Mouse (Mus musculus): ENCODE data around the gene Slc37a3. TPM values are rescaled to one million over a fixed set of nuclear protein-coding genes. Genes with fewer than 3 reads are reported as not detected.
A peak's percentile ranks its signal among the peaks of the same experiment; 100 is the strongest.
"Not testable (repeated sequence)": the region's sequence is repeated elsewhere in the genome, so short reads cannot be mapped to it uniquely, and the experiment has no call there.

Gene Slc37a3
- polyA plus RNA-seq, 1 experiment = 13.2 TPM

DNA sequence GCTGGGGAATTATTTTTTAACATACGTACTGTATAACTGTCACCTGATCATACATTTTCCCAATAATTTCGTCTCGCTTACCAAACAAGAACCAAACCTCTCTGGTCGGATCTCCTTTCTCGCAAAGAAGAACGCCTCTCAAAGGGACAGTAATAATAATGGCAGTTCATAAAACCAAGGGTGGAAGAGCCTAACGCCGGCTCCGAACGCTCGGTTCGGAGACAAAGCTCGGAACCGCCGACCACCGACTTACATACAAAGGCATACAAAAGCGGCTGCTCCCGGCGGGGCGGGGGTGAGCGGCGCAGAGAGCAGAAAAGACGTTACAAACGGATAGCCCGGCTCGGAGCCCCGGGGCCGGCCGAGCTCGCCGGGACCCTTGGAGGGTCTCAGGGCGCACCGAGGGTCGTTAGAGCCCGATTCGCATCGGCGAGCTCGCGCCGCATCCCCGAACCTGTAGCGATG is 41.9 kb upstream of the Slc37a3 start:
- Histone ChIP-seq H3K27ac (ENCODE audit: insufficient read depth, low read depth, low read length) (peak overlapping the region; percentile 83), H3K4me3 (ENCODE audit: low read depth, low read length) (peak overlapping the region; percentile 97), H3K4me1 (ENCODE audit: control insufficient read depth, insufficient read depth, insufficient read length, low read length) (peaks cover 6% of the 10 kb centered on the region; the same call in 1 of the 2 replicates), H3K36me3 (ENCODE audit: control insufficient read depth, insufficient read depth, low read length) (0 out of 2 replicates have a peak, but pooled peaks cover 1% of the 10 kb centered on the region), H3K27me3 (ENCODE audit: control insufficient read depth, insufficient read depth, low read length) (no peaks in the 10 kb centered on the region)
- WGBS = under 1% methylated on average over 43 of the region's 43 CpGs
- TF ChIP-seq CTCF (IDR thresholded peaks at IDR 0.05; ENCODE audit: extremely low read depth, insufficient read length, insufficient replicate concordance, low read depth, low read length) = no peak
- TF ChIP-seq POLR2A (IDR thresholded peaks at IDR 0.05; ENCODE audit: low read depth, low read length) = no peak

DNA sequence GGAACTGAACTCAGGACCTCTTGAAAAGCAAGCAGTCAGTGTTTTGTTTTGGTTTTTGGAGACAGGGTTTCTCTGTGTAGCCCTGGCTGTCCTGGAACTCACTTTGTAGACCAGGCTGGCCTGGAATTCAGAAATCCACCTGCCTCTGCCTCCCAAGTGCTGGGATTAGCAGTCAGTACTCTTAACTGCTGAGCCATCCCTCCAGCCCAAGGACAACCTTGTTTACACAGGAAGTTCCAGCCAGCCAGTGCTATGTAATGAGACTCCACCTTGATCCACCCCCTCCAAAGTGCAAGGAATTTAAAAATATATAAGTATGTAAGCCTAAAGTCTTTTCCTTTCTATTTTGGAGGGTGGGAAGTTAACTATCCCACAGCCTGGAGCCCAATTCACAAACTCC is 39.2 kb upstream of the Slc37a3 start:
- not testable (repeated sequence) for H3K4me3 ChIP-seq (ENCODE audit: low read depth, low read length); H3K4me1 ChIP-seq (ENCODE audit: control insufficient read depth, insufficient read depth, insufficient read length, low read length)

DNA sequence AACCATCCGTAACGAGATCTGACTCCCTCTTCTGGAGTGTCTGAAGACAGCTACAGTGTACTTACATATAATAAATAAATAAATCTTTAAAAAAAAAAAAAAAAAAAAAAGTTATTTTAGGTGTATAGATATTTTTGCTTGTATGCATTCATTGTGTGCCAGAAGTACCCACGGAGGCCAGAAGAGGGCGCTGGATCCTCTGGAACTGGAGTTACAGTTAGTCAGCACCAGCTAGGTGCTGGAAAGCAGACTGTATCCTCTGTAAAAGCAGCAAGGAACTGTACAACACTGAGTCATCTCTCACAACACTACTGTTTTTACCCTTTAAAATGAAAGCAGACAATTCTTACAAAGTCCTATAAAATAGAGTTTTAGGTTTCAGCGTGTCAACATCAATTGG is 38.3 kb upstream of the Slc37a3 start:
- TF ChIP-seq CTCF (IDR thresholded peaks at IDR 0.05; ENCODE audit: extremely low read depth, insufficient read length, insufficient replicate concordance, low read depth, low read length) (peak; percentile 61; the same call in 1 of the 2 replicates), POLR2A (IDR thresholded peaks at IDR 0.05; ENCODE audit: low read depth, low read length) (no peak)
- no peak overlapping the region for H3K4me3 ChIP-seq (ENCODE audit: low read depth, low read length)
- H3K27ac ChIP-seq (ENCODE audit: insufficient read depth, low read depth, low read length) = no peak overlapping the region
- H3K27me3 ChIP-seq (ENCODE audit: control insufficient read depth, insufficient read depth, low read length) = no peaks in the 10 kb centered on the region
- peaks cover 3% of the 10 kb centered on the region; the same call in 1 of the 2 replicates for H3K4me1 ChIP-seq (ENCODE audit: control insufficient read depth, insufficient read depth, insufficient read length, low read length)
- peaks cover 5% of the 10 kb centered on the region for H3K36me3 ChIP-seq (ENCODE audit: control insufficient read depth, insufficient read depth, low read length)
- WGBS = 65% methylated on average over 3 of the region's 5 CpGs

More for the DNA sequence above, 39.2 kb upstream of the Slc37a3 start:
- not testable (repeated sequence) for H3K27me3 ChIP-seq (ENCODE audit: control insufficient read depth, insufficient read depth, low read length); H3K36me3 ChIP-seq (ENCODE audit: control insufficient read depth, insufficient read depth, low read length)
- H3K27ac ChIP-seq (ENCODE audit: insufficient read depth, low read depth, low read length) = peak overlapping the region; percentile 43; the same call in 1 of the 2 replicates

DNA sequence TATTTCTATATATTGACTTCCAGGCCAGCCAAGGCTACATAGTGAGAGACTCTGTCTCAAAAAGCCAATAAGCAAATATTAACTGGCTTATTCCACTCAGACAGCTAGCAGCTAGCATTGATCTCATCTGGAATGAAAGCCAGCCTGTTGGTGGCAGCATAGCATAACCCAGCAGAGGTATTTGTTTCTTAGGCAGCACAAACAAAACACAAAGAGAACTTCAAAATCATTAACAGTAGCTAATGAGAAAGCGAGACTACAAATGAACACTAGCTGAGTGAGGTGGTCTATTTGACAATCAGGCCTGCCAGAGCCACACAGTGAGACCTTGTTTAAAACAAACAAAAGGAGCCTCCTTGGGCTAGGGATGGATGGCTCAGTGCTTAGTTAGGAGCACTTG is 36.6 kb upstream of the Slc37a3 start:
- Histone ChIP-seq H3K27me3 (ENCODE audit: control insufficient read depth, insufficient read depth, low read length) (no peaks in the 10 kb centered on the region), H3K36me3 (ENCODE audit: control insufficient read depth, insufficient read depth, low read length) (peaks cover 8% of the 10 kb centered on the region), H3K4me1 (ENCODE audit: control insufficient read depth, insufficient read depth, insufficient read length, low read length) (no peaks in the 10 kb centered on the region; the same call in 1 of the 2 replicates), H3K4me3 (ENCODE audit: low read depth, low read length) (no peak overlapping the region), H3K27ac (ENCODE audit: insufficient read depth, low read depth, low read length) (no peak overlapping the region)
- 85% methylated on average over 1 of the region's 1 CpGs for WGBS
- TF ChIP-seq CTCF (IDR thresholded peaks at IDR 0.05; ENCODE audit: extremely low read depth, insufficient read length, insufficient replicate concordance, low read depth, low read length) (no peak), POLR2A (IDR thresholded peaks at IDR 0.05; ENCODE audit: low read depth, low read length) (no peak)

DNA sequence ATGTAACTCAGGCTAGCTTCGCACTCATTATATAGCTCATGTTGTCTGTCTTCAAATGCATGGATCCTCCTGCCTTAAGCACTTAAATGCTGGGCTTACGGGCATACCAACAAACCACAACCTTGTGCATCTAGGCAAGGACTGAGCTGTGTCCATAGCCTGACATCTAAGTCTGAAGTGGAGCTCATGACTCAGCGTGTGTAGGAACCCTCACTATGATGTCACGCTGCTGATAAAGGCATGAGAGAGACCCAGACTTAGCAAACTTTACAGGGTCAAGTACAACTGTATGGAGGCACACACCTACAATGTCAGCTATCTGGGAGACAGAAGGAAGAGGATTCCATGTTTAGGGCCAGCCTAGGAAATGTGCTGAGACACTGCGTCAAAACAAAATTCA is 29.0 kb upstream of the Slc37a3 start:
- TF ChIP-seq CTCF (IDR thresholded peaks at IDR 0.05; ENCODE audit: extremely low read depth, insufficient read length, insufficient replicate concordance, low read depth, low read length) (no peak), POLR2A (IDR thresholded peaks at IDR 0.05; ENCODE audit: low read depth, low read length) (no peak)
- no peak overlapping the region for H3K4me3 ChIP-seq (ENCODE audit: low read depth, low read length)
- H3K4me1 ChIP-seq (ENCODE audit: control insufficient read depth, insufficient read depth, insufficient read length, low read length) = no peaks in the 10 kb centered on the region
- WGBS = 92% methylated on average over 5 of the region's 5 CpGs
- peaks cover 48% of the 10 kb centered on the region for H3K36me3 ChIP-seq (ENCODE audit: control insufficient read depth, insufficient read depth, low read length)
- no peaks in the 10 kb centered on the region for H3K27me3 ChIP-seq (ENCODE audit: control insufficient read depth, insufficient read depth, low read length)
- no peak overlapping the region for H3K27ac ChIP-seq (ENCODE audit: insufficient read depth, low read depth, low read length)

DNA sequence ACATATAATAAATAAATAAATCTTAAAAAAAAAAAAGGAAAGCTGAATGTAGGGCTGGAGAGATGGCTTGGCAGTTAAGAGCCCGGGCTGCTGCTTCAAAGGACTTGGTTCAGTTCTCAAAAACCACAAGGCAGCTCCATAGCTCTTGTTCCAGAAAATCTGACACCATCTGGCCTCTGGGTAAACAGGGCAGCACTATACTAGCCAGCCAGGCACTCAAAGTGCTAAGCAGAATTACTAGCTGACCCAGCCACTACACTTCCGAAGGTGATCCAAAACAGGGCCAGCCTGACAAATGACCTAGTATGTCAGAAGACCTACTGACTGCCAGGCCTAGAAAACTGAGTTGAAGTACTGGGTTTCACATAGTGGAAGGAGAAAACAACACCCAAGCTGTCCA is 25.7 kb upstream of the Slc37a3 start:
- H3K36me3 ChIP-seq (ENCODE audit: control insufficient read depth, insufficient read depth, low read length) = peaks cover 67% of the 10 kb centered on the region
- TF ChIP-seq CTCF (IDR thresholded peaks at IDR 0.05; ENCODE audit: extremely low read depth, insufficient read length, insufficient replicate concordance, low read depth, low read length) = no peak
- no peak overlapping the region for H3K27ac ChIP-seq (ENCODE audit: insufficient read depth, low read depth, low read length)
- H3K4me3 ChIP-seq (ENCODE audit: low read depth, low read length) = no peak overlapping the region
- H3K27me3 ChIP-seq (ENCODE audit: control insufficient read depth, insufficient read depth, low read length) = no peaks in the 10 kb centered on the region
- WGBS = 83% methylated on average over 2 of the region's 2 CpGs
- H3K4me1 ChIP-seq (ENCODE audit: control insufficient read depth, insufficient read depth, insufficient read length, low read length) = no peaks in the 10 kb centered on the region

DNA sequence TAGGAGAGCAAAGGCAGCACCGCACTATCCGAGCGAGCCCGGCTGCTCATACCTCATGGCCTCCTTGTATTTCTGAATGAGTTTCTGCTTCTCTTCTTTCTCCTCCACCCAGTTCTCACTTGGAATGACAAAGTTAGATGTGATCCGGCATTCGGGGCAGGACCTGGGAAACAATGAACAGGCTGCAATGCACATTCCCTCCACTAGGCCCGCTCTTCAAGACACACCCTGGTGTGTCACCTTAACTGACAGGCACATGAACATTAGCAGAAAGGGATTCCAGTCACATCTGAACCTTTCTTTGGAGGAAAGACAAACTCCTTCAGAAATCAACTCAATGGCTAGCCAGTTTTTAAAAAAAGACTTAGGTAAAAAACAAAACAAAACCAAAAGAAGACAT is 22.9 kb upstream of the Slc37a3 start:
- Histone ChIP-seq H3K4me3 (ENCODE audit: low read depth, low read length) (no peak overlapping the region), H3K36me3 (ENCODE audit: control insufficient read depth, insufficient read depth, low read length) (peaks cover 70% of the 10 kb centered on the region), H3K27me3 (ENCODE audit: control insufficient read depth, insufficient read depth, low read length) (no peaks in the 10 kb centered on the region), H3K27ac (ENCODE audit: insufficient read depth, low read depth, low read length) (no peak overlapping the region), H3K4me1 (ENCODE audit: control insufficient read depth, insufficient read depth, insufficient read length, low read length) (no peaks in the 10 kb centered on the region)
- TF ChIP-seq CTCF (IDR thresholded peaks at IDR 0.05; ENCODE audit: extremely low read depth, insufficient read length, insufficient replicate concordance, low read depth, low read length) (peak; percentile 63; the same call in 1 of the 2 replicates), POLR2A (IDR thresholded peaks at IDR 0.05; ENCODE audit: low read depth, low read length) (no peak)
- 67% methylated on average over 7 of the region's 7 CpGs for WGBS

DNA sequence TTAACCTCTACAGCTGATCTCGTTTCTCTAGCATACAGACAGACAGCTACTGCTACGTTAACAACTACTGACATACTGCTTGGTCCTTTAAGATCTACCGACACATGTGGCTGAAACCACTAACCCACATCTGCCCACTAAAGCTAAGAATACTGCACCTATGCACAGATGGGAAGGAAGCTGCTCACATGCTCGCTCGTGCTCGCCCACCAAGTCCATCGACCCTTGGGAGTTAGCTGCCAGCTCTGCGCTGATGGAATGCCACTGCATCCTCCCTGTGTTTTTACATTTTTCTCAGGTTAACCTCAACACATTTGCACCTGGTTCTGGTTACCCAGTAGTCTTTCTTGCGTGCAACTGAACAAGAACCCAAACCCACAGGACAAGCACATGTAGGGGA is 20.9 kb upstream of the Slc37a3 start:
- Histone ChIP-seq H3K4me1 (ENCODE audit: control insufficient read depth, insufficient read depth, insufficient read length, low read length) (no peaks in the 10 kb centered on the region), H3K36me3 (ENCODE audit: control insufficient read depth, insufficient read depth, low read length) (peaks cover 55% of the 10 kb centered on the region), H3K27ac (ENCODE audit: insufficient read depth, low read depth, low read length) (0 out of 2 replicates have a peak overlapping the region, but pooled peaks have one; percentile 21), H3K4me3 (ENCODE audit: low read depth, low read length) (no peak overlapping the region), H3K27me3 (ENCODE audit: control insufficient read depth, insufficient read depth, low read length) (no peaks in the 10 kb centered on the region)
- WGBS = 90% methylated on average over 9 of the region's 9 CpGs
- TF ChIP-seq POLR2A (IDR thresholded peaks at IDR 0.05; ENCODE audit: low read depth, low read length) (no peak), CTCF (IDR thresholded peaks at IDR 0.05; ENCODE audit: extremely low read depth, insufficient read length, insufficient replicate concordance, low read depth, low read length) (no peak)
